Mouse (Mus musculus) CD4-positive naive resting alpha-beta T cell, adult 57 days (primary cell): ENCODE results near the gene Gm10436. TPM values are rescaled to one million over a fixed set of nuclear protein-coding genes. Genes with fewer than 3 reads are reported as not detected.

ENCODE experiments used
- total RNA-seq: library from RNA; stranded (reverse); gene quantifications from one replicate; pipeline ENCODE4 v1.2.4, GENCODE M21; 2023

The Gm10436 gene
- total RNA-seq: not detected

DNA sequence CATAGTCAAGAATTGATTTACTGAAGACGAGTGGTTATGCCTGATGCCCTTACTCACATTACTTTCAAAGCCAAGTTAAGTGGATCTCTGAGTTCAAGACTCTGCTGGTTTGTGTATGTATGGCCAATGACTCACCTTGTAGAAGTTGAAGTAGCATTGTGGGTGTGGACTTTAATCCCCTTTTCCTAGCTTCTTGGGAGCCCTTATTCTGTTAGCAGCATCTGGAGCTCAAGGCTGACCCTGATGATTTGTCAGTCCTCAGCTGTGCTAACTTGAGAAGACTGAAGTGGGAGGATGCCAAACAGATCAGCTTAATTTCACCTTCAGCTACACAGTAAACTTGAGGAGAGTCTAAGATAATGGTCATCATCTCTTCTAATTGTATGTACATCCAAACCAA is at the start of gene Gm10436:
TSS of gene Gm10436 (minus strand) at position 101 of the 400 bp plus-strand sequence.

Other genes starting within 250 kb of the Gm10436 start
- gene Gm2042, start 228.0 kb downstream of the Gm10436 start, total RNA-seq: not detected
- not detected for gene Gm2075, start 170.3 kb downstream of the Gm10436 start, total RNA-seq
- not detected for gene Gm6803, start 163.3 kb downstream of the Gm10436 start, total RNA-seq
- not detected for gene Gm2056, start 155.1 kb downstream of the Gm10436 start, total RNA-seq
- not detected for gene Gm16368, start 98.4 kb downstream of the Gm10436 start, total RNA-seq
- not detected for gene Gm8332, start 68.0 kb upstream of the Gm10436 start, total RNA-seq
- gene Gm5662, start 92.4 kb upstream of the Gm10436 start, total RNA-seq: not detected
- gene Gm5039, start 141.9 kb upstream of the Gm10436 start, total RNA-seq: not detected
- 13.1 TPM for gene Adck1, start 178.4 kb upstream of the Gm10436 start, total RNA-seq